Mouse (Mus musculus): ENCODE data around the gene Nell2.

GRCm38 (mm10) chr15:95388950-95389349 lies 139.4 kb downstream of the Nell2 start:
- TF ChIP-seq CTCF (IDR thresholded peaks at IDR 0.05; ENCODE audit: extremely low read depth, insufficient read length, insufficient replicate concordance, low read depth, low read length) (no peak), POLR2A (IDR thresholded peaks at IDR 0.05; ENCODE audit: low read depth, low read length) (no peak)

All from small intestine, adult 2 months (tissue).